Mouse (Mus musculus): ENCODE measurements around the gene Lgals9. TPM values are rescaled to one million over a fixed set of nuclear protein-coding genes. Genes with fewer than 3 reads are reported as not detected.

Gene Lgals9
- polyA plus RNA-seq, 1 experiment from 2014 or later: 8.8 TPM

DNA sequence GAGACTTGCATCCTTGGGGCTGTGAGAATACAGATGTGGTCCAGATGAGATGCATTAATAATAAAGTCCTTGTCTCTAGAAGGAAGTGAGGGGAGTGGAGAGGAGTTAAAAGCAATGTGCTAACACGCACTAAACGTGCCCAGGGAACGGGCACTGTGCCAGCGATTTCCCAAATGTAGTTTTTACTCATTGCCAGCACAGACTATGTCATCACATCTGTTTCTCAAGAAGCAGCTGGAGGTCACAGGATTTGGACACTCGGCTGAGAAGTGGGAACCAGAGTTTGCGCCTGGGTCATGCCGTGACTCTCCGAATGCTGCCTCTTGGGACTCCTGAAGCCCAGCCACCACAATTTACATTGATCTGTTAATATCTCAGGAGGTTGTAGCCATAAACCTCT, 34.4 kb downstream of the Lgals9 start:
- Histone ChIP-seq H3K27me3 (ENCODE audit: control insufficient read depth, insufficient read depth, low read length) (peaks cover 2% of the 10 kb centered on the region; the same call in 1 of the 2 replicates), H3K36me3 (ENCODE audit: control insufficient read depth, insufficient read depth, low read length) (no peaks in the 10 kb centered on the region), H3K9ac (replicated peaks; ENCODE audit: low read depth, low read length) (no peak overlapping the region), H3K4me2 (ENCODE audit: low read depth, low read length) (no peak overlapping the region), H3K4me3 (ENCODE audit: low read depth, low read length) (no peak overlapping the region), H3K4me1 (ENCODE audit: control insufficient read depth, insufficient read depth, low read length) (no peaks in the 10 kb centered on the region), H3K27ac (ENCODE audit: low read depth, low read length) (no peak overlapping the region), H3K9me3 (ENCODE audit: control insufficient read depth, low read length) (no peaks in the 10 kb centered on the region)
- no peak for ATAC-seq (ENCODE audit: low read depth)
- WGBS: 73% methylated on average over 8 of the region's 8 CpGs

DNA sequence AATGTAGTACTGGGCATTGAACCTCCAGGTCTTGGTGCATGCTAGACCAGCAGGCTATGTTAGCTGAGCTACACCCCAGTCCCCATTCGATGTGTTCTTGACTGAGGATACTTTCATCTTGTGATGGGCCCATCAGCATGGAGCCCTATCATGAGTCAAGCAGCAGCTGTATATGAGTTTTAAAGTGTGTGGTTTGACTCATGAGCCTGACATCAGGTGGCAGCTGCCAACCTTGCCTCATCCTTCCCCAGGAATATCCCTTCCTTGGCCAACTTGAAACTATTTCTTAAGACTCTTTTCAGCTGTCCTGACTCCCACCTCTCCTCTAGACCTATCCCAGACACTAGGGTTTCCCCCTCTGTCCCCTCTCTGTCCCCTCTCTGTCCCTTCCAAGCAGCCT, 41.7 kb downstream of the Lgals9 start:
- H3K36me3 ChIP-seq (ENCODE audit: control insufficient read depth, insufficient read depth, low read length): no peaks in the 10 kb centered on the region
- H3K4me3 ChIP-seq (ENCODE audit: low read depth, low read length): no peak overlapping the region
- no peak overlapping the region for H3K9ac ChIP-seq (replicated peaks; ENCODE audit: low read depth, low read length)
- H3K4me2 ChIP-seq (ENCODE audit: low read depth, low read length): no peak overlapping the region
- H3K4me1 ChIP-seq (ENCODE audit: control insufficient read depth, insufficient read depth, low read length): no peaks in the 10 kb centered on the region
- H3K27me3 ChIP-seq (ENCODE audit: control insufficient read depth, insufficient read depth, low read length): no peaks in the 10 kb centered on the region
- H3K9me3 ChIP-seq (ENCODE audit: control insufficient read depth, low read length): no peaks in the 10 kb centered on the region
- no peak overlapping the region for H3K27ac ChIP-seq (ENCODE audit: low read depth, low read length)
- ATAC-seq (ENCODE audit: low read depth): no peak
- 93% methylated on average over 1 of the region's 1 CpGs for WGBS

DNA sequence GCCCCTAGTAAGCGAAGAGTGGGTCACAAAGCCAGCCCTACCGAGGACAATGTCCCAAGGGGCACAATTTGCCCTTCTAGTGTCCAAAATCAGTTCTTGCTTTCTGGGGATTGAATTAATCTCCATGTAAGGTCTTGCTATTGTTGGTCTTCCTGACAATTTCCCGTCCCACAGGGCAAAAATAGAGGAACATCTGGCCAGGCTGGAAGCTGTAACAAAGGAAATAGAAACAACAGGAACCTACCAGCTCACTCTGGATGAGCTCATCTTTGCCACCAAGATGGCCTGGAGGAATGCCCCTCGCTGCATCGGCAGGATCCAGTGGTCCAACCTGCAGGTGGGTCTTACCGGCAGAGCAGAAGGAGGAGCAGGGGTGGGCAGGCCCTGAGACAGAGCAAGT, 49.6 kb downstream of the Lgals9 start:
- Histone ChIP-seq H3K4me3 (ENCODE audit: low read depth, low read length) (no peak overlapping the region), H3K9me3 (ENCODE audit: control insufficient read depth, low read length) (no peaks in the 10 kb centered on the region), H3K4me1 (ENCODE audit: control insufficient read depth, insufficient read depth, low read length) (no peaks in the 10 kb centered on the region), H3K27me3 (ENCODE audit: control insufficient read depth, insufficient read depth, low read length) (no peaks in the 10 kb centered on the region), H3K36me3 (ENCODE audit: control insufficient read depth, insufficient read depth, low read length) (no peaks in the 10 kb centered on the region), H3K9ac (replicated peaks; ENCODE audit: low read depth, low read length) (no peak overlapping the region), H3K27ac (ENCODE audit: low read depth, low read length) (no peak overlapping the region), H3K4me2 (ENCODE audit: low read depth, low read length) (no peak overlapping the region)
- WGBS: 82% methylated on average over 6 of the region's 6 CpGs
- ATAC-seq (ENCODE audit: low read depth): no peak

DNA sequence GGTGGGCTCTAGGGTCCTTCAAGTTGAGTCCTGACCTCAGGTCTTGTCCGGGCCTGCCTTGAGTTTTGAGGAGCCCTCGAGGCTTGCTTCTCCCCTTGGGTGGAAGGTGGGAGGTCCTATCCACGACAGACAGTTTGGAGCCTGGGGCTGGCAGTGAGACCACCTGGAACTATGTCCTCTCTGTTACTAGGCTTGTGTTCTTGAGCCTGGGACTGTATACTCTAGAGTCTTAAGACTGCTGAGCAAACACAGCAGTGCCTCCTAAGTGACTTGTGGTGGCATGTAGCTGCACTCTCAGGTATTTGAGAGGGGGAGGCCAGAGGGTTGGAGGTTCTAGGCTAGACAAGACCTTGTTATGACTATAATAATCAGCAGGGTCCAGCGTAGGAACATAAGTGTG, 50.0 kb downstream of the Lgals9 start:
- no peaks in the 10 kb centered on the region for H3K36me3 ChIP-seq (ENCODE audit: control insufficient read depth, insufficient read depth, low read length)
- H3K27ac ChIP-seq (ENCODE audit: low read depth, low read length): no peak overlapping the region
- no peak for ATAC-seq (ENCODE audit: low read depth)
- H3K9ac ChIP-seq (replicated peaks; ENCODE audit: low read depth, low read length): no peak overlapping the region
- H3K4me2 ChIP-seq (ENCODE audit: low read depth, low read length): no peak overlapping the region
- H3K4me1 ChIP-seq (ENCODE audit: control insufficient read depth, insufficient read depth, low read length): no peaks in the 10 kb centered on the region
- WGBS: 85% methylated on average over 4 of the region's 4 CpGs
- no peaks in the 10 kb centered on the region for H3K9me3 ChIP-seq (ENCODE audit: control insufficient read depth, low read length)
- no peak overlapping the region for H3K4me3 ChIP-seq (ENCODE audit: low read depth, low read length)
- no peaks in the 10 kb centered on the region for H3K27me3 ChIP-seq (ENCODE audit: control insufficient read depth, insufficient read depth, low read length)

DNA sequence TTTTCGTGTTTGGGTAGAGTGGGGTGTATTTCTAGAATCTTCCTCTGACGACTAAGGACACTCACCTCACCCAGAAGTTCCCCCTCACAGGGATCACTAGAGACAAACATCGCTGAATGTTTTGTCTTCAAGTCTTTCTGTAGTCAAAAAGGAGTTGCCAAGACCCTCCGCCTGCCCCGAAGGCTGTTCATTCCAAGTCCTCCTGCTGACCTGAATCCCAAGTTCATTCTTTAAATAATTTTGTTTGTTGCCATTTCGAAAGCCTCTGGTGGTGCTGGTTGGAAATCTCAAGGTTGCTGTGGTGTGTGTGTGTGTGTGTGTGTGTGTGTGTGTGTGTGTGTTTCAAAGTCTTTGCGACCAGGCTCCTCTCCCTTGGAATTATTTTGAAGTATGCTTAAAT, 50.4 kb downstream of the Lgals9 start:
- no peak overlapping the region for H3K4me2 ChIP-seq (ENCODE audit: low read depth, low read length)
- 89% methylated on average over 7 of the region's 7 CpGs for WGBS
- no peaks in the 10 kb centered on the region for H3K9me3 ChIP-seq (ENCODE audit: control insufficient read depth, low read length)
- H3K27me3 ChIP-seq (ENCODE audit: control insufficient read depth, insufficient read depth, low read length): no peaks in the 10 kb centered on the region
- H3K4me1 ChIP-seq (ENCODE audit: control insufficient read depth, insufficient read depth, low read length): no peaks in the 10 kb centered on the region
- no peak overlapping the region for H3K4me3 ChIP-seq (ENCODE audit: low read depth, low read length)
- ATAC-seq (ENCODE audit: low read depth): no peak
- H3K27ac ChIP-seq (ENCODE audit: low read depth, low read length): no peak overlapping the region
- H3K9ac ChIP-seq (replicated peaks; ENCODE audit: low read depth, low read length): no peak overlapping the region
- H3K36me3 ChIP-seq (ENCODE audit: control insufficient read depth, insufficient read depth, low read length): no peaks in the 10 kb centered on the region

DNA sequence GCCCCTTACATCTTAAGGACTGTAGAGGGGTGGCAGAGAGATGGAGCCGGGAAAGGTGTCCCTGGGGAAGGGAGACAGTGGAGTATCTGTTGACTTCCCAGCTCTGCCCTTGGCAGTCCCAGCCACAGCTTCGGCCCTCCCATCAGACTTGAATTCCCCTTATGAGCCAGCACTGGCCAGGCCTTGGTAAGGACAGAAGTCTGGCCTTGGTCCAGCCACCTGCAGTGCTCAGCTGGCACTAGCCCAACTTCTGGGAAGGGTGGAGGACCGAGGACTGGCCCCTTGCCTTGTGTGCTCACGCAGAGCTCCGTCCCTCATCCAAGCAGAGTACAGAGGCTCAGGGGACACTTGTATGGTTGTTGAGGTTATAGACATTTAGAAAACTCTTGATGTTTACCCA, 55.4 kb downstream of the Lgals9 start:
- H3K27me3 ChIP-seq (ENCODE audit: control insufficient read depth, insufficient read depth, low read length): peaks cover 19% of the 10 kb centered on the region
- no peak; the same call in 1 of the 2 replicates for ATAC-seq (ENCODE audit: low read depth)
- no peak overlapping the region for H3K4me3 ChIP-seq (ENCODE audit: low read depth, low read length)

DNA sequence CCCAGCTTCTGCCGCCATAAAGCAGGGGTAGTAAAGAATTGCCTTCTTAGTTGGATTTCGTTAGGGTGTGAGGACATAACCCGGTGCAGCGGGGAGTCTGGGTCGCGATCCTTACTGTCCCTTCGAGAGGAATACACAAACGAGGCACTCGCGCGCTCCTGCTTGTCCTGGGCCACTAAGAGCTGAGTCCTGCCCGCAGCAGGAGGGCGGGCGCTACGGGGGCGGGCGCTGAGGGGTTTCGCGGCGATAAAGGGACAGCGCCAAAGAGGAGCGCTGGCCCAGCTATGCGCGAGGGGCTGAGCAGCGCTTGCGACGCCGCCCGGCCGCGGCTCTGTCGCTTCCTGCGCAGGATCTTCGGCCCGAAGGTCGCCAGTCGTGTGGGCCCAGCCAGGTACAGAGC, 59.8 kb downstream of the Lgals9 start:
- no peaks in the 10 kb centered on the region for H3K36me3 ChIP-seq (ENCODE audit: control insufficient read depth, insufficient read depth, low read length)
- no peaks in the 10 kb centered on the region for H3K4me1 ChIP-seq (ENCODE audit: control insufficient read depth, insufficient read depth, low read length)
- under 1% methylated on average over 37 of the region's 37 CpGs for WGBS
- no peaks in the 10 kb centered on the region for H3K9me3 ChIP-seq (ENCODE audit: control insufficient read depth, low read length)
- H3K4me3 ChIP-seq (ENCODE audit: low read depth, low read length): peak overlapping the region; percentile 28
- peak overlapping the region; percentile 44 for H3K4me2 ChIP-seq (ENCODE audit: low read depth, low read length)
- H3K27ac ChIP-seq (ENCODE audit: low read depth, low read length): no peak overlapping the region
- ATAC-seq (ENCODE audit: low read depth): no peak
- H3K27me3 ChIP-seq (ENCODE audit: control insufficient read depth, insufficient read depth, low read length): peaks cover 29% of the 10 kb centered on the region
- no peak overlapping the region for H3K9ac ChIP-seq (replicated peaks; ENCODE audit: low read depth, low read length)

More for the DNA sequence above, 55.4 kb downstream of the Lgals9 start:
- H3K9me3 ChIP-seq (ENCODE audit: control insufficient read depth, low read length): no peaks in the 10 kb centered on the region
- no peak overlapping the region for H3K9ac ChIP-seq (replicated peaks; ENCODE audit: low read depth, low read length)
- H3K4me2 ChIP-seq (ENCODE audit: low read depth, low read length): no peak overlapping the region
- 57% methylated on average over 5 of the region's 5 CpGs for WGBS
- H3K27ac ChIP-seq (ENCODE audit: low read depth, low read length): no peak overlapping the region
- no peaks in the 10 kb centered on the region for H3K36me3 ChIP-seq (ENCODE audit: control insufficient read depth, insufficient read depth, low read length)
- H3K4me1 ChIP-seq (ENCODE audit: control insufficient read depth, insufficient read depth, low read length): no peaks in the 10 kb centered on the region

DNA sequence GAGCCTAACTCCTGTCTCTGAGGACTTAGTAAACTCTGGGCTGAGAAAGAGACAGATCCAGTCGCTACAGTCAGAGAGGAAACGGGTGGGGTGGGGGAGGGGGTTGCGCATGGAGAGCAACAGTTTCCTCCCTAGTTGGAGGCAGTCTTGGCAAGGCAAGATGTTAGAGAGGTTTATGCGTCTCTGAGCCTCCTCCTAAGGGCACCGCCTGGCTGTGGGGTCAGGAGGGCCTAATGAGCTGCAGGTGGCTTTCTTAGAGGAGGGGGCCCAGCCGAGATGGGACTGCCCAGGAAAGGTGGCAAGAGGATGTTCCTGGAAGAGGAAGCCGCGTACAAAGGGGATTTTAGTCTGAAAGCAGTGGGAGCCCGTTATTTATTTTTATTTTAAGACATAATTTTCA, 60.6 kb downstream of the Lgals9 start:
- H3K27ac ChIP-seq (ENCODE audit: low read depth, low read length): no peak overlapping the region
- H3K27me3 ChIP-seq (ENCODE audit: control insufficient read depth, insufficient read depth, low read length): peaks cover 29% of the 10 kb centered on the region
- H3K9ac ChIP-seq (replicated peaks; ENCODE audit: low read depth, low read length): no peak overlapping the region
- WGBS: 13% methylated on average over 9 of the region's 9 CpGs
- no peaks in the 10 kb centered on the region for H3K36me3 ChIP-seq (ENCODE audit: control insufficient read depth, insufficient read depth, low read length)
- no peaks in the 10 kb centered on the region for H3K4me1 ChIP-seq (ENCODE audit: control insufficient read depth, insufficient read depth, low read length)
- no peak overlapping the region for H3K4me2 ChIP-seq (ENCODE audit: low read depth, low read length)
- no peaks in the 10 kb centered on the region for H3K9me3 ChIP-seq (ENCODE audit: control insufficient read depth, low read length)
- no peak for ATAC-seq (ENCODE audit: low read depth)
- no peak overlapping the region for H3K4me3 ChIP-seq (ENCODE audit: low read depth, low read length)

DNA sequence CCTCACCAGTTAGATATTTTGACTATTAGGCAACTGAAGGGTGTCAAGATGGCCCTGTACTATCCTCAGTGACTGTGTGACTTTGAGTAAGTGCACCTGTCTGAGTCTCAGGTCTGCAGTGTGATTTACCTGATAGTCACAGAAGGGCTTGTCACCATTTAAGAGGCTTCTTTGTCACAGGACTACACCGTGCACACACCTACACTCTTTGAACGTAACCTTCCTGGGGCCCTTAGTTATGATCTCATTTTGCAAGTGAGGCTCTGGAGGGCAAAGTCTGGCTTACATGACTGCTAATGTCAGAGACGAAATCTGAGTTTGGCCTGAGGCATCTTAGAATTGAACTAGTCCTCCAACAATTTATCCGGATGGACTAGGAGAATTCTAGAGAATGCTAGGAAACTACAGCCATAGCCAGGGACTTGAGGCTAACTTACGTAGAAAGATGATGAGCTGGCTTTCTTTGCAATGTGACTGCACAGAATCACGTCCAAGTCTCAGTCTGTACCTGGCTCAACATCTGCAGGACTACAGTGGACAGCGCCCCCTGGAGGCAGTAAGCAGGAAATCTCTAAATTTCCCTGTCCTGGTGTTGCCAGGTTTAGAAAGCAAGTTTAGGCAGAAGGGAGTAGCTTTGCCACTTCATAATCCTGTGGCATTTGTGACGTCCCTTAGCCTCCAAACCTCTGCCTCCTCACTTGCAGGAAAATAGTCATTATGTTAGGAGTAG, 61.9 kb downstream of the Lgals9 start:
- no peak overlapping the region for H3K27ac ChIP-seq (ENCODE audit: low read depth, low read length)
- ATAC-seq (ENCODE audit: low read depth): no peak
- peaks cover 29% of the 10 kb centered on the region for H3K27me3 ChIP-seq (ENCODE audit: control insufficient read depth, insufficient read depth, low read length)

More for the DNA sequence above, 61.9 kb downstream of the Lgals9 start:
- Histone ChIP-seq H3K4me2 (ENCODE audit: low read depth, low read length) (no peak overlapping the region), H3K9ac (replicated peaks; ENCODE audit: low read depth, low read length) (no peak overlapping the region), H3K4me1 (ENCODE audit: control insufficient read depth, insufficient read depth, low read length) (no peaks in the 10 kb centered on the region), H3K9me3 (ENCODE audit: control insufficient read depth, low read length) (no peaks in the 10 kb centered on the region), H3K4me3 (ENCODE audit: low read depth, low read length) (no peak overlapping the region), H3K36me3 (ENCODE audit: control insufficient read depth, insufficient read depth, low read length) (no peaks in the 10 kb centered on the region)
- whole genome bisulfite sequencing: 42% methylated on average over 8 of the region's 8 CpGs

Data from neural tube, embryonic 14.5 days (tissue).